Mouse (Mus musculus) embryonic facial prominence, embryonic 12.5 days (tissue): ENCODE results near the gene Tmc5. TPM values are rescaled to one million over a fixed set of nuclear protein-coding genes. Genes with fewer than 3 reads are reported as not detected.

Experiments
- ATAC-seq: fragments of 200-750 bp; cut with Nextera tagmentation; 2 replicates; pipeline ENCODE4 v1.8.0; 2017; ENCODE audit not compliant: insufficient number of reproducible peaks, insufficient read depth, low FRiP score, low TSS enrichment
- H3K27ac ChIP-seq: fragments of 300-500 bp; sonication (generic); 2 replicates; pipeline ENCODE4 v1.5.1; 2016; ENCODE audit warnings: mild to moderate bottlenecking
- H3K27me3 ChIP-seq: fragments of 300-500 bp; sonication (generic); 2 replicates; pipeline ENCODE4 v1.6.1; 2016; ENCODE audit warnings: mild to moderate bottlenecking, moderate library complexity
- H3K36me3 ChIP-seq: fragments of 300-500 bp; sonication (generic); 2 replicates; pipeline ENCODE4 v1.6.1; 2016; ENCODE audit warnings: mild to moderate bottlenecking
- H3K4me1 ChIP-seq: fragments of 300-500 bp; sonication (generic); 2 replicates; pipeline ENCODE4 v1.6.1; 2016
- H3K4me2 ChIP-seq: fragments of 300-500 bp; sonication (generic); replicated peaks from 2 replicates; pipeline ENCODE4 v1.6.1; 2016; ENCODE audit warnings: mild to moderate bottlenecking, moderate library complexity
- H3K4me3 ChIP-seq: fragments of 300-500 bp; sonication (generic); 2 replicates; pipeline ENCODE4 v1.5.1; 2016; ENCODE audit warnings: mild to moderate bottlenecking
- H3K9ac ChIP-seq: fragments of 300-500 bp; sonication (generic); 2 replicates; pipeline ENCODE4 v1.6.1; 2016; ENCODE audit warnings: mild to moderate bottlenecking, moderate library complexity
- H3K9me3 ChIP-seq: fragments of 300-500 bp; sonication (generic); 2 replicates; pipeline ENCODE4 v1.6.1; 2016; ENCODE audit warnings: mild to moderate bottlenecking, moderate library complexity
- WGBS: fragments of 180-500 bp; shearing (Covaris S2); methylation state at CpG from one replicate; pipeline ENCODE4 v1.1.7; 2016; 5-methylcytosine and 5-hydroxymethylcytosine counted together
- polyA plus RNA-seq: library from polyadenylated mRNA; unstranded; fragments of >200 nt; fragmentation: Nextera tagmentation; extraction: Ambion mirVana; gene quantifications from 2 replicates; pipeline ENCODE4 v1.2.1, GENCODE M21; 2016

Gene Tmc5
- polyA plus RNA-seq, 1 experiment from 2014 or later = 0.12 TPM

- Histone ChIP-seq H3K27ac (no peak overlapping the region), H3K9me3 (no peaks in the 10 kb centered on the region), H3K4me3 (no peak overlapping the region), H3K4me1 (no peaks in the 10 kb centered on the region), H3K4me2 (no peak overlapping the region), H3K9ac (no peak overlapping the region), H3K36me3 (no peaks in the 10 kb centered on the region), H3K27me3 (no peaks in the 10 kb centered on the region)
- WGBS = 80% methylated on average over 4 of the region's 4 CpGs
- ATAC-seq = no peak
These were observed 53.0 kb downstream of the Tmc5 start for GRCm38 (mm10) chr7:118650119-118650518.

GRCm38 (mm10) chr7:118650891-118651290 is 53.8 kb downstream of the Tmc5 start:
- no peak overlapping the region for H3K4me3 ChIP-seq
- no peaks in the 10 kb centered on the region for H3K27me3 ChIP-seq
- H3K9me3 ChIP-seq = no peaks in the 10 kb centered on the region
- no peak overlapping the region for H3K9ac ChIP-seq
- H3K4me2 ChIP-seq = no peak overlapping the region
- H3K27ac ChIP-seq = no peak overlapping the region
- no peaks in the 10 kb centered on the region for H3K4me1 ChIP-seq
- no peak for ATAC-seq
- WGBS = 76% methylated on average over 1 of the region's 1 CpGs
- no peaks in the 10 kb centered on the region for H3K36me3 ChIP-seq

GRCm38 (mm10) chr7:118652572-118653295 is 55.6 kb downstream of the Tmc5 start:
- no peak overlapping the region for H3K27ac ChIP-seq
- H3K9me3 ChIP-seq = no peaks in the 10 kb centered on the region
- H3K4me1 ChIP-seq = 0 out of 2 replicates have a peak, but pooled peaks cover 3% of the 10 kb centered on the region
- no peak for ATAC-seq
- no peaks in the 10 kb centered on the region for H3K27me3 ChIP-seq
- H3K4me2 ChIP-seq = no peak overlapping the region
- H3K9ac ChIP-seq = no peak overlapping the region
- no peaks in the 10 kb centered on the region for H3K36me3 ChIP-seq
- no peak overlapping the region for H3K4me3 ChIP-seq
- WGBS = 84% methylated on average over 6 of the region's 6 CpGs

GRCm38 (mm10) chr7:118656730-118657129 is 59.6 kb downstream of the Tmc5 start:
- WGBS = 30% methylated on average over 6 of the region's 6 CpGs
- Histone ChIP-seq H3K27me3 (no peaks in the 10 kb centered on the region), H3K4me2 (no peak overlapping the region), H3K4me3 (no peak overlapping the region), H3K9ac (no peak overlapping the region), H3K9me3 (no peaks in the 10 kb centered on the region), H3K4me1 (0 out of 2 replicates have a peak, but pooled peaks cover 3% of the 10 kb centered on the region), H3K27ac (no peak overlapping the region), H3K36me3 (no peaks in the 10 kb centered on the region)
- ATAC-seq = no peak

- Histone ChIP-seq H3K36me3 (no peaks in the 10 kb centered on the region), H3K27me3 (no peaks in the 10 kb centered on the region), H3K4me2 (no peak overlapping the region), H3K27ac (no peak overlapping the region), H3K9ac (no peak overlapping the region), H3K9me3 (peaks cover 4% of the 10 kb centered on the region), H3K4me3 (no peak overlapping the region), H3K4me1 (no peaks in the 10 kb centered on the region)
- no peak for ATAC-seq
- WGBS = 95% methylated on average over 2 of the region's 2 CpGs
These were observed 70.7 kb downstream of the Tmc5 start for GRCm38 (mm10) chr7:118667773-118668172.

- no peak overlapping the region for H3K4me2 ChIP-seq
- no peak overlapping the region for H3K27ac ChIP-seq
- no peaks in the 10 kb centered on the region for H3K36me3 ChIP-seq
- H3K9me3 ChIP-seq = no peaks in the 10 kb centered on the region
- ATAC-seq = no peak
- no peaks in the 10 kb centered on the region for H3K4me1 ChIP-seq
- H3K9ac ChIP-seq = no peak overlapping the region
- 58% methylated on average over 4 of the region's 4 CpGs for WGBS
- no peaks in the 10 kb centered on the region for H3K27me3 ChIP-seq
- H3K4me3 ChIP-seq = no peak overlapping the region
These were observed 73.0 kb downstream of the Tmc5 start for GRCm38 (mm10) chr7:118670142-118670541.

GRCm38 (mm10) chr7:118676826-118677225 is 79.7 kb downstream of the Tmc5 start:
- 81% methylated on average over 4 of the region's 4 CpGs for WGBS
- no peaks in the 10 kb centered on the region for H3K9me3 ChIP-seq
- H3K4me2 ChIP-seq = no peak overlapping the region
- no peak overlapping the region for H3K9ac ChIP-seq
- no peaks in the 10 kb centered on the region for H3K27me3 ChIP-seq
- H3K4me3 ChIP-seq = no peak overlapping the region
- no peaks in the 10 kb centered on the region for H3K4me1 ChIP-seq
- no peaks in the 10 kb centered on the region for H3K36me3 ChIP-seq
- ATAC-seq = no peak
- no peak overlapping the region for H3K27ac ChIP-seq

- ATAC-seq = no peak
These were observed 91.1 kb downstream of the Tmc5 start for GRCm38 (mm10) chr7:118688199-118688598.

GRCm38 (mm10) chr7:118689088-118689487 is 92.0 kb downstream of the Tmc5 start:
- no peak overlapping the region for H3K4me3 ChIP-seq
- H3K36me3 ChIP-seq = peaks cover 52% of the 10 kb centered on the region
- 83% methylated on average over 7 of the region's 7 CpGs for WGBS
- H3K4me1 ChIP-seq = no peaks in the 10 kb centered on the region
- no peak overlapping the region for H3K4me2 ChIP-seq
- no peak overlapping the region for H3K27ac ChIP-seq
- no peaks in the 10 kb centered on the region for H3K27me3 ChIP-seq
- no peaks in the 10 kb centered on the region for H3K9me3 ChIP-seq
- H3K9ac ChIP-seq = no peak overlapping the region
- ATAC-seq = no peak

More at GRCm38 (mm10) chr7:118688199-118688598, 91.1 kb downstream of the Tmc5 start:
- H3K4me2 ChIP-seq = no peak overlapping the region
- H3K4me1 ChIP-seq = no peaks in the 10 kb centered on the region
- H3K27me3 ChIP-seq = no peaks in the 10 kb centered on the region
- H3K36me3 ChIP-seq = peaks cover 47% of the 10 kb centered on the region
- no peak overlapping the region for H3K9ac ChIP-seq
- no peaks in the 10 kb centered on the region for H3K9me3 ChIP-seq
- WGBS = 24% methylated on average over 5 of the region's 5 CpGs
- H3K4me3 ChIP-seq = no peak overlapping the region
- H3K27ac ChIP-seq = no peak overlapping the region

GRCm38 (mm10) chr7:118691287-118691686 is 94.2 kb downstream of the Tmc5 start:
- H3K4me3 ChIP-seq = no peak overlapping the region
- no peak overlapping the region for H3K4me2 ChIP-seq
- peaks cover 61% of the 10 kb centered on the region for H3K36me3 ChIP-seq
- ATAC-seq = no peak
- no peak overlapping the region for H3K9ac ChIP-seq
- H3K27me3 ChIP-seq = no peaks in the 10 kb centered on the region
- no peak overlapping the region for H3K27ac ChIP-seq
- no peaks in the 10 kb centered on the region for H3K9me3 ChIP-seq
- WGBS = 93% methylated on average over 2 of the region's 2 CpGs
- no peaks in the 10 kb centered on the region for H3K4me1 ChIP-seq

GRCm38 (mm10) chr7:118696146-118696545 is 99.0 kb downstream of the Tmc5 start:
- Histone ChIP-seq H3K4me1 (no peaks in the 10 kb centered on the region), H3K36me3 (peaks cover 48% of the 10 kb centered on the region), H3K9ac (no peak overlapping the region), H3K27me3 (no peaks in the 10 kb centered on the region), H3K4me2 (no peak overlapping the region), H3K9me3 (no peaks in the 10 kb centered on the region), H3K4me3 (no peak overlapping the region), H3K27ac (no peak overlapping the region)
- no peak for ATAC-seq
- 94% methylated on average over 6 of the region's 6 CpGs for WGBS

GRCm38 (mm10) chr7:118697168-118697567 is 100.1 kb downstream of the Tmc5 start:
- WGBS = 85% methylated on average over 4 of the region's 4 CpGs
- H3K36me3 ChIP-seq = peaks cover 38% of the 10 kb centered on the region
- H3K27me3 ChIP-seq = no peaks in the 10 kb centered on the region
- no peaks in the 10 kb centered on the region for H3K4me1 ChIP-seq
- H3K9me3 ChIP-seq = no peaks in the 10 kb centered on the region
- H3K27ac ChIP-seq = no peak overlapping the region
- H3K4me2 ChIP-seq = no peak overlapping the region
- ATAC-seq = no peak
- no peak overlapping the region for H3K4me3 ChIP-seq
- no peak overlapping the region for H3K9ac ChIP-seq
